Mouse (Mus musculus) forebrain, postnatal 0 days (tissue): ENCODE data around the gene Plce1. TPM values are rescaled to one million over a fixed set of nuclear protein-coding genes. Genes with fewer than 3 reads are reported as not detected.

Experiments used
- ATAC-seq: fragments of 200-750 bp; cut with Nextera tagmentation; 2 replicates; pipeline ENCODE4 v1.8.0; 2017; ENCODE audit warnings: mild to moderate bottlenecking, moderate library complexity
- DNase-seq: peaks from one replicate; pipeline ENCODE4 v3.0.0-alpha.2; 2015
- H3K27ac ChIP-seq: fragments of 300-500 bp; sonication (generic); 2 replicates; pipeline ENCODE4 v1.5.1; 2014; ENCODE audit warnings: low read depth, mild to moderate bottlenecking, antibody characterized with exemption, low read length, moderate library complexity, mixed read lengths
- H3K27me3 ChIP-seq: fragments of 300-500 bp; sonication (generic); 2 replicates; pipeline ENCODE4 v1.6.1; 2014; ENCODE audit warnings: mild to moderate bottlenecking, low read length, mixed read lengths; ENCODE audit not compliant: insufficient read depth
- H3K36me3 ChIP-seq: fragments of 300-500 bp; sonication (generic); 2 replicates; pipeline ENCODE4 v1.6.1; 2014; ENCODE audit warnings: mild to moderate bottlenecking, moderate library complexity; ENCODE audit not compliant: insufficient read depth
- H3K4me1 ChIP-seq: fragments of 300-500 bp; sonication (generic); 2 replicates; pipeline ENCODE4 v1.6.1; 2014; ENCODE audit warnings: antibody characterized with exemption; ENCODE audit not compliant: insufficient read depth
- H3K4me2 ChIP-seq: fragments of 300-500 bp; sonication (generic); 2 replicates; pipeline ENCODE4 v1.6.1; 2014; ENCODE audit warnings: low read depth, mild to moderate bottlenecking, moderate library complexity
- H3K4me3 ChIP-seq: fragments of 300-500 bp; sonication (generic); 2 replicates; pipeline ENCODE4 v1.5.1; 2014; ENCODE audit warnings: low read depth, low read length, mixed read lengths
- H3K9ac ChIP-seq: fragments of 300-500 bp; sonication (generic); 2 replicates; pipeline ENCODE4 v1.6.1; 2014; ENCODE audit warnings: mild to moderate bottlenecking
- H3K9me3 ChIP-seq: fragments of 300-500 bp; sonication (generic); 2 replicates; pipeline ENCODE4 v1.6.1; 2016; ENCODE audit warnings: low read length
- CTCF ChIP-seq: sonication (generic); IDR thresholded peaks from 2 replicates; pipeline ENCODE4 v1.5.1; 2016; ENCODE audit warnings: antibody characterized with exemption, control low read depth, low read depth
- WGBS: fragments of 180-500 bp; shearing (Covaris S2); extraction: QIAGEN DNeasy Blood & Tissue Kit; methylation state at CpG from one replicate; pipeline ENCODE4 v1.1.7; 2014; 5-methylcytosine and 5-hydroxymethylcytosine counted together
- polyA plus RNA-seq: library from polyadenylated mRNA; unstranded; fragments of >200 nt; fragmentation: Nextera tagmentation; extraction: Ambion mirVana; gene quantifications from 2 replicates; pipeline ENCODE4 v1.2.1, GENCODE M21; 2015
- total RNA-seq: library from RNA; depleted of rRNA; stranded (reverse); fragments of >200 nt; gene quantifications from 2 replicates; pipeline ENCODE4 v1.2.3, GENCODE M21; 2014

Plce1 gene
- total and polyA plus RNA-seq, 2 experiments from 2014 or later, result 2.8 to 11.1 TPM

- ATAC-seq, result no peak
- no peak for TF ChIP-seq CTCF
- 88% methylated on average over 9 of the region's 9 CpGs for WGBS
These were observed 302.6 kb downstream of the Plce1 start for GRCm38 (mm10) chr19:38783542-38783941.

DNA sequence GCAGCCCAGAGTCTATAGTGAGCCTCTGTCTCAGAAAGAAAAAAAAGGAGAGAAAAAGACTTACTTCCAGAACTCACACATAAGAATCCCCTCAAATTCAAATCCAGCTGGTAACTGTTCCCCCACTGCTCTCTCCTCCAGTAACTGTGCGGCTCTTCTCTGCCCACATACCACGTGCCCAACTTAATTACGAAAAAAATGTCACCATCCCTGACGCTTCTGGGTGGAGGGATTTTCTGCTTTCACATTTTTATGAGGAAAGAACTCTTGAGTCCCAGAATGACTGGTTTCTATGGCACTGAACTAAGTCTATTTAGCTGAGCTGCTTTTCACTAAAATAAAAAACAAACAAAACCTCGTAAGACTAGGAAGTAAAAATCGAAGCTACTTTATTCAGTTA lies 306.8 kb downstream of the Plce1 start:
- Histone ChIP-seq H3K27ac (no peak overlapping the region), H3K27me3 (no peaks in the 10 kb centered on the region), H3K9ac (no peak overlapping the region), H3K4me2 (no peak overlapping the region), H3K4me1 (no peaks in the 10 kb centered on the region), H3K36me3 (peaks cover 32% of the 10 kb centered on the region), H3K4me3 (no peak overlapping the region), H3K9me3 (no peaks in the 10 kb centered on the region)
- 86% methylated on average over 6 of the region's 6 CpGs for WGBS
- DNase-seq, result no peak
- no peak for TF ChIP-seq CTCF
- ATAC-seq, result no peak

More at GRCm38 (mm10) chr19:38783542-38783941, 302.6 kb downstream of the Plce1 start:
- DNase-seq, result no peak
- Histone ChIP-seq H3K4me3 (no peak overlapping the region), H3K36me3 (peaks cover 3% of the 10 kb centered on the region; the same call in 1 of the 2 replicates), H3K9me3 (no peaks in the 10 kb centered on the region), H3K4me1 (no peaks in the 10 kb centered on the region), H3K9ac (no peak overlapping the region), H3K27me3 (no peaks in the 10 kb centered on the region), H3K27ac (no peak overlapping the region), H3K4me2 (no peak overlapping the region)

- no peaks in the 10 kb centered on the region for H3K4me1 ChIP-seq
- H3K9ac ChIP-seq, result no peak overlapping the region
- TF ChIP-seq CTCF, result no peak
- H3K36me3 ChIP-seq, result peaks cover 76% of the 10 kb centered on the region
- no peaks in the 10 kb centered on the region for H3K9me3 ChIP-seq
- ATAC-seq (no peak), DNase-seq (no peak)
- no peak overlapping the region for H3K4me2 ChIP-seq
- H3K4me3 ChIP-seq, result no peak overlapping the region
- H3K27ac ChIP-seq, result no peak overlapping the region
- no peaks in the 10 kb centered on the region for H3K27me3 ChIP-seq
- WGBS, result 69% methylated on average over 7 of the region's 7 CpGs
These were observed 312.7 kb downstream of the Plce1 start for GRCm38 (mm10) chr19:38793563-38794045.

- 89% methylated on average over 5 of the region's 5 CpGs for WGBS
- no peak for ATAC-seq
- Histone ChIP-seq H3K36me3 (peaks cover 65% of the 10 kb centered on the region), H3K27ac (no peak overlapping the region), H3K4me2 (no peak overlapping the region), H3K4me1 (no peaks in the 10 kb centered on the region), H3K9me3 (no peaks in the 10 kb centered on the region), H3K4me3 (no peak overlapping the region), H3K27me3 (no peaks in the 10 kb centered on the region), H3K9ac (no peak overlapping the region)
- DNase-seq, result no peak
- no peak for TF ChIP-seq CTCF
These were observed 315.6 kb downstream of the Plce1 start for GRCm38 (mm10) chr19:38796546-38796945.

GRCm38 (mm10) chr19:38798291-38798690 lies 317.4 kb downstream of the Plce1 start:
- TF ChIP-seq CTCF, result no peak
- no peak overlapping the region for H3K4me2 ChIP-seq
- no peak overlapping the region for H3K4me3 ChIP-seq
- H3K9me3 ChIP-seq, result no peaks in the 10 kb centered on the region
- H3K27me3 ChIP-seq, result no peaks in the 10 kb centered on the region
- no peak overlapping the region for H3K9ac ChIP-seq
- peaks cover 73% of the 10 kb centered on the region for H3K36me3 ChIP-seq
- no peak overlapping the region for H3K27ac ChIP-seq
- ATAC-seq (no peak), DNase-seq (no peak)
- WGBS, result 81% methylated on average over 1 of the region's 1 CpGs
- no peaks in the 10 kb centered on the region for H3K4me1 ChIP-seq

- H3K9ac ChIP-seq, result no peak overlapping the region
- ATAC-seq (no peak), DNase-seq (no peak)
- no peaks in the 10 kb centered on the region for H3K9me3 ChIP-seq
- H3K27ac ChIP-seq, result no peak overlapping the region
- no peak overlapping the region for H3K4me3 ChIP-seq
- H3K36me3 ChIP-seq, result peaks cover 73% of the 10 kb centered on the region
- no peaks in the 10 kb centered on the region for H3K4me1 ChIP-seq
- no peaks in the 10 kb centered on the region for H3K27me3 ChIP-seq
- TF ChIP-seq CTCF, result no peak
- no peak overlapping the region for H3K4me2 ChIP-seq
- WGBS, result 80% methylated on average over 6 of the region's 6 CpGs
These were observed 317.9 kb downstream of the Plce1 start for GRCm38 (mm10) chr19:38798801-38799200.

DNA sequence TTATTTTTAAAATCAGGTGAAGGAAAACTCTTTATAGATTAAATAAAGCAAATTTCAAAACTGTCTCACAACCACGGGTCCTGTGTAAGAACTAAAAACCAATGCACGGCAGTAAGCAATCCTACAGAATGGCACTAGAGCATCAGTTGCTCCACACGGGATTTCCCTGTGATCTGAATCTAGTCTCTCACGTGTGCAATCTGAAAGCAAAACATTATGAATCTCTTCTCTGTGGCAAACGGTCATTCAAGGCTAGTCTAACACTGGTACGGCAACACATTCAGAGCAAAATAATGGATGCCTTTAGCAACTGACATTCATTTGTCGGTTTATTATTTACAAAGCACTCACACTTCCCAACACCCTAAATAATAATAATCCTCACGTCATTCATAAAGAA lies 337.3 kb downstream of the Plce1 start:
- Histone ChIP-seq H3K4me2 (peak overlapping the region; percentile 83), H3K27me3 (no peaks in the 10 kb centered on the region), H3K4me3 (peak overlapping the region; percentile 65), H3K9ac (peak overlapping the region; percentile 71), H3K9me3 (no peaks in the 10 kb centered on the region), H3K27ac (no peak overlapping the region), H3K36me3 (peaks cover 27% of the 10 kb centered on the region), H3K4me1 (peaks cover 9% of the 10 kb centered on the region)
- ATAC-seq (no peak), DNase-seq (no peak)
- TF ChIP-seq CTCF, result no peak
- 39% methylated on average over 8 of the region's 8 CpGs for WGBS
